ENCODE assay signal across 9 mouse cellular contexts in genomic region chr1:136569626-136570297, GRCm38 (mm10). TPM values are rescaled to one million over a fixed set of nuclear protein-coding genes. Genes with fewer than 3 reads are reported as not detected.
A peak's percentile ranks its signal among the peaks of the same experiment; 100 is the strongest.
DNase-seq lines count a peak whose midpoint lies in the region; ATAC-seq and TF ChIP-seq lines count a peak whose summit lies in the region.
"Had no signal": no experiment of that assay in that cellular context is flagged by ENCODE, and none has a peak within 500 bp of the region (broad histone marks: within the 10 kb centered on the region; RNA-seq: fewer than 3 reads in every experiment).

No protein-coding gene starts in this region.

- dilution Hi-C loops in CH12.LX (cut with MboI; ENCODE audit: extremely low pct_ligation_motif_present, extremely low pct_unique_long_range_greater_than_20kb, low sequenced_read_pairs), result loop anchor here (25.0 kb wide), 1 partner anchor 168 kb away; no protein-coding TSS in a partner anchor

- in situ Hi-C loops in CH12.LX (cut with MboI; ENCODE audit: low pct_ligation_motif_present, low pct_unique_long_range_greater_than_20kb, low sequenced_read_pairs), result no loop called here

- TF ChIP-seq RAD21 in CH12.LX (IDR thresholded peaks at IDR 0.05; ENCODE audit: low read depth, low read length), result no peak

- 41% methylated on average over 20 of the region's 20 CpGs for WGBS in intestine, embryonic 15.5 days
- WGBS in liver, embryonic 12.5 days (ENCODE audit: insufficient replicate concordance), result 45% methylated on average over 20 of the region's 20 CpGs

- H3K36me3 ChIP-seq in CH12.LX (replicated peaks in 1 of 2; ENCODE audit: control insufficient read depth in 1 of 2, insufficient read depth in 1 of 2, low read length in 1 of 2), result no peaks in the 10 kb centered on the region
- no peaks in the 10 kb centered on the region for H3K36me3 ChIP-seq in intestine, embryonic 15.5 days
- no peaks in the 10 kb centered on the region for H3K36me3 ChIP-seq in liver, embryonic 12.5 days

- H3K4me2 ChIP-seq in CH12.LX (ENCODE audit: insufficient read depth, low read depth, poor library complexity, severe bottlenecking), result peak overlapping the region; percentile 17; the same call in 1 of the 2 replicates
- peak overlapping the region; percentile 39 for H3K4me2 ChIP-seq in intestine, embryonic 15.5 days (replicated peaks)
- H3K4me2 ChIP-seq in liver, embryonic 12.5 days, result peak overlapping the region; percentile 51

- DNase-seq in CH12.LX (ENCODE audit: extremely low read depth), result no peak
- DNase-seq in R1 (ENCODE audit: low read depth, low spot score), result peak; percentile 92
- no peak for DNase-seq in B cell, adult 2 months
- DNase-seq in layer of hippocampus, postnatal 25 days (ENCODE audit: extremely low spot score in 1 of 2, low spot score in 1 of 2), result no peak
- DNase-seq in left cerebral cortex, postnatal 25 days (ENCODE audit: low spot score in 2 of 2), result no peak
- DNase-seq: gastrocnemius, postnatal 10 days had no signal

- no peaks in the 10 kb centered on the region for H3K27me3 ChIP-seq in CH12.LX (replicated peaks)
- H3K27me3 ChIP-seq in intestine, embryonic 15.5 days (replicated peaks), result no peaks in the 10 kb centered on the region
- 0 out of 2 replicates have a peak, but pooled peaks cover 5% of the 10 kb centered on the region for H3K27me3 ChIP-seq in liver, embryonic 12.5 days (replicated peaks)

- TF ChIP-seq EP300 in CH12.LX (IDR thresholded peaks at IDR 0.05; ENCODE audit: low read length), result no peak

- peak overlapping the region in 1 of 3 experiments; percentile 42 for H3K4me3 ChIP-seq in CH12.LX (replicated peaks in 1 of 3; ENCODE audit: low read depth in 2 of 3, low read length in 2 of 3, poor library complexity in 1 of 3)
- H3K4me3 ChIP-seq in intestine, embryonic 15.5 days (replicated peaks), result no peak overlapping the region
- no peak overlapping the region for H3K4me3 ChIP-seq in liver, embryonic 12.5 days

- peak overlapping the region; percentile 93 for H3K27ac ChIP-seq in CH12.LX (ENCODE audit: insufficient read depth, low read depth)
- no peak overlapping the region for H3K27ac ChIP-seq in intestine, embryonic 15.5 days
- no peak overlapping the region for H3K27ac ChIP-seq in liver, embryonic 12.5 days

- peak; percentile 72 for ATAC-seq in intestine, embryonic 15.5 days
- ATAC-seq in liver, embryonic 12.5 days, result no peak
- no peak for ATAC-seq in megakaryocyte-erythroid progenitor cell, adult 5-6 weeks (replicated peaks; ENCODE audit: low FRiP score, low TSS enrichment, poor library complexity, severe bottlenecking)

- TF ChIP-seq POLR2A in CH12.LX (IDR thresholded peaks at IDR 0.05; ENCODE audit: low read depth, low read length), result no peak

- TF ChIP-seq CTCF in CH12.LX (conservative IDR thresholded peaks at IDR 0.05 in 1 of 2, IDR thresholded peaks at IDR 0.05 in 1 of 2; ENCODE audit: low read depth in 2 of 2, low read length in 2 of 2), result no peak

- H3K9ac ChIP-seq in CH12.LX (ENCODE audit: insufficient read depth, low read depth), result peak overlapping the region; percentile 59
- H3K9ac ChIP-seq in intestine, embryonic 15.5 days, result no peak overlapping the region
- H3K9ac ChIP-seq in liver, embryonic 12.5 days, result no peak overlapping the region

- no peaks in the 10 kb centered on the region for H3K79me2 ChIP-seq in CH12.LX (replicated peaks; ENCODE audit: control insufficient read depth, extremely low read depth, insufficient read depth, poor library complexity, severe bottlenecking)

- intact Hi-C loops in left cerebral cortex, postnatal 25 days (cut with DNase I), result no loop called here

- peaks cover 4 to 51% of the 10 kb centered on the region in 2 experiments; a peak in 3 of 4 replicates for H3K4me1 ChIP-seq in CH12.LX (ENCODE audit: control insufficient read depth in 1 of 2, insufficient read depth in 2 of 2)
- no peaks in the 10 kb centered on the region for H3K4me1 ChIP-seq in intestine, embryonic 15.5 days (replicated peaks)
- H3K4me1 ChIP-seq in liver, embryonic 12.5 days, result peaks cover 17% of the 10 kb centered on the region

- no peaks in the 10 kb centered on the region for H3K9me3 ChIP-seq in CH12.LX (replicated peaks; ENCODE audit: low read length)
- H3K9me3 ChIP-seq in intestine, embryonic 15.5 days, result no peaks in the 10 kb centered on the region
- H3K9me3 ChIP-seq in liver, embryonic 12.5 days (replicated peaks), result no peaks in the 10 kb centered on the region

TF ChIP-seq in CH12.LX, 34 proteins besides CTCF, POLR2A, EP300 and RAD21:
- no peak for TF ChIP-seq ZC3H11A (IDR thresholded peaks at IDR 0.05; ENCODE audit: low read depth, low read length)
- no peak for TF ChIP-seq MEF2A (IDR thresholded peaks at IDR 0.05; ENCODE audit: borderline replicate concordance, low read depth, low read length)
- no peak for TF ChIP-seq SMC3 (IDR thresholded peaks at IDR 0.05; ENCODE audit: low read depth, low read length)
- TF ChIP-seq TBP (conservative IDR thresholded peaks at IDR 0.05; ENCODE audit: low read depth, low read length), result no peak
- no peak for TF ChIP-seq CHD2 (IDR thresholded peaks at IDR 0.05; ENCODE audit: low read length)
TF ChIP-seq in CH12.LX: peak in this region for 0.

RNA-seq across cellular contexts. Expression of gene Zfp281, which starts 54.9 kb away (rescaled TPM):
- total RNA-seq in CH12.LX (2012; rRNA removed) (20.7 and 23.0 TPM in 2 replicates), CH12.LX (2014; rRNA removed) (39.5 and 40.4 TPM in 2 replicates)
- polyA plus RNA-seq in CH12.LX (2012; ENCODE audit: insufficient read length, low read depth), result 15.4 and 17.2 TPM in 2 replicates
- polyA plus RNA-seq in intestine, embryonic 15.5 days (2015; fragmentation: Nextera tagmentation; extraction: Ambion mirVana), result 12.4 and 16.5 TPM in 2 replicates
- 11.9 and 12.3 TPM in 2 replicates for polyA plus RNA-seq in liver, embryonic 12.5 days (2016; fragmentation: Nextera tagmentation; extraction: Ambion mirVana)
- total RNA-seq in layer of hippocampus, postnatal 25 days (2021), result 10 to 100 TPM; 34.3 to 36.5 TPM
- total RNA-seq in left cerebral cortex, postnatal 25 days (2021), result 10 to 100 TPM; 35.0 to 35.7 TPM
- total RNA-seq in megakaryocyte-erythroid progenitor cell, adult 5-6 weeks (2014; fragmentation: Nextera tagmentation), result 18.6 and 20.3 TPM in 2 replicates
- total RNA-seq in megakaryocyte-erythroid progenitor cell, adult 5-6 weeks (2017), result 25.2 and 29.7 TPM in 2 replicates
